Mouse (Mus musculus) stomach, embryonic 14.5 days (tissue): ENCODE measurements at regions not wholly inside any gene's neighbourhood (a gene's known extent, or its start where the extent isn't known, plus 50 kb on each side); places are given as distances from the start of the nearest gene placed in this dataset.

Experiments used
- ATAC-seq: fragments of 200-750 bp; cut with Nextera tagmentation; 2 replicates; pipeline ENCODE4 v1.8.0; 2017; ENCODE audit warnings: low read depth, moderate TSS enrichment; ENCODE audit not compliant: insufficient number of reproducible peaks, insufficient read depth, low FRiP score
- H3K27ac ChIP-seq: fragments of 300-500 bp; sonication (generic); 2 replicates; pipeline ENCODE4 v1.5.1; 2014; ENCODE audit warnings: mild to moderate bottlenecking, low read length, moderate library complexity, mixed read lengths
- H3K27me3 ChIP-seq: fragments of 300-500 bp; sonication (generic); 2 replicates; pipeline ENCODE4 v1.6.1; 2014; ENCODE audit warnings: low read length, control low read depth, mixed read lengths; ENCODE audit not compliant: control insufficient read depth, insufficient read depth
- H3K36me3 ChIP-seq: fragments of 300-500 bp; sonication (generic); 2 replicates; pipeline ENCODE4 v1.6.1; 2014; ENCODE audit warnings: mild to moderate bottlenecking, control low read depth, low read length, moderate library complexity, mixed read lengths; ENCODE audit not compliant: control insufficient read depth, insufficient read depth
- H3K4me1 ChIP-seq: fragments of 300-500 bp; sonication (generic); 2 replicates; pipeline ENCODE4 v1.6.1; 2014; ENCODE audit warnings: low read length, control low read depth, mixed read lengths; ENCODE audit not compliant: control insufficient read depth, insufficient read depth
- H3K4me2 ChIP-seq: fragments of 300-500 bp; sonication (generic); replicated peaks from 2 replicates; pipeline ENCODE4 v1.6.1; 2014; ENCODE audit warnings: low read depth, low read length, control low read depth
- H3K4me3 ChIP-seq: fragments of 300-500 bp; sonication (generic); 2 replicates; pipeline ENCODE4 v1.5.1; 2014; ENCODE audit warnings: low read depth, low read length, control low read depth
- H3K9ac ChIP-seq: fragments of 300-500 bp; sonication (generic); replicated peaks from 2 replicates; pipeline ENCODE4 v1.6.1; 2014; ENCODE audit warnings: low read depth, mild to moderate bottlenecking, control low read depth, low read length, moderate library complexity, mixed read lengths
- H3K9me3 ChIP-seq: fragments of 300-500 bp; sonication (generic); 2 replicates; pipeline ENCODE4 v1.6.1; 2016; ENCODE audit warnings: low read depth, low read length, control low read depth; ENCODE audit not compliant: control insufficient read depth
- WGBS: fragments of 180-500 bp; shearing (Covaris S2); extraction: QIAGEN DNeasy Blood & Tissue Kit; methylation state at CpG from one replicate; pipeline ENCODE4 v1.1.7; 2014; 5-methylcytosine and 5-hydroxymethylcytosine counted together

DNA sequence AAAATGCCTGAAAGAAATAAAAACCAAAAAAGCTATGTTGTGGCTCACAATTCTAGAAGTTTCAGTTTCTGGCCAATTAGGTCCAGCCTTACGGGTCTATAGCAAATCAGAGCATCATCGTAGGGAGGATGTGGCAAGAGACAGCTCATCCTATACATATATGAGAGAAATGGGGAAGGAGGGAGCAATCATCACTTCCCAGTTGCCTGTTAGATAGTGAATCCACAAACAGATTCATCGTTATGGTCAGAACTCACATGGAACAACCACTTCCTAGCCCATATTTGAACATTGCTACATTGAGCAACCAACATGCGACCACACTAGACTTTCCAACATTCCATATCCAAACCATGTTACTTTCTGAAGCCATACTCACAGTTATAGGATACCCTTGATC lies 255.9 kb upstream of the Cpeb2 start:
- H3K36me3 ChIP-seq = no peaks in the 10 kb centered on the region

DNA sequence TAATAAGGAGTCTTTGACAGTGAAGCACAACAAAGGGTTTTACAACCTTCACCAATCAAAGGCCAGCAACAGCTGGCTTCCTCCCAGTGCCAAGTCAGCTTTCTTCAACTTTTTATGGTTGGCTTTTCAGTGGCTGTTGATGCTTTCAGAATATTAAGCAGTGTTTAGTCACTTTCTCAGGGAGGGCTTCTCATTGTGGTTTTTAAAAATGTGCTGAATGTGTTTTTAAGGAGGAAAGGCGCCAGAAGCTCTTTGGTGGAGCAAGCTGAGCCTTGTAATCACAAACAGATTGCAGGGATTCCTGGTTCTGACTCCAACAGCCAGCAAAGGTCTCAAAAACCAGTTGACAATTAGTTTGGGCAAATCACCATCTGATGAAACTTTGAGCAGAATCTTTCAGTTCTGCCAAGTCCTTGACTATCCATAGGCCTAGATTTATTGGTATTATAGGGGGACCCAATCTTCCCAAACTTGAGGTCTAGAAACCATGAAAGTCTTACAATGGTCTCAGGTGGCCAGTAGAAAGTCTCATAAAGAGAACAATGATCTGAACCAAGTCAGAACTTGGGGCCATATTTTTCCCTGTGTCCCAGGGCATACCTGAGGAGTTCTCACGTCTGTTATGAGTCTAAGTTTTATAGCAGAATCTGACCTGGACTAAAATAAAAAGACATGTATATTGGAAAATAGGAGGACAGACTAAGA lies 251.9 kb upstream of the Cpeb2 start:
- H3K9me3 ChIP-seq = no peaks in the 10 kb centered on the region
- H3K4me2 ChIP-seq = no peak overlapping the region
- H3K27me3 ChIP-seq = no peaks in the 10 kb centered on the region
- H3K9ac ChIP-seq = no peak overlapping the region
- ATAC-seq = no peak
- WGBS = 81% methylated on average over 2 of the region's 2 CpGs
- H3K36me3 ChIP-seq = no peaks in the 10 kb centered on the region
- H3K4me3 ChIP-seq = no peak overlapping the region
- no peak overlapping the region for H3K27ac ChIP-seq
- no peaks in the 10 kb centered on the region for H3K4me1 ChIP-seq

More for the DNA sequence above, 255.9 kb upstream of the Cpeb2 start:
- Histone ChIP-seq H3K4me2 (no peak overlapping the region), H3K9ac (no peak overlapping the region), H3K4me3 (no peak overlapping the region), H3K27ac (no peak overlapping the region), H3K9me3 (no peaks in the 10 kb centered on the region), H3K4me1 (no peaks in the 10 kb centered on the region), H3K27me3 (no peaks in the 10 kb centered on the region)
- no peak for ATAC-seq
- 81% methylated on average over 4 of the region's 4 CpGs for WGBS

DNA sequence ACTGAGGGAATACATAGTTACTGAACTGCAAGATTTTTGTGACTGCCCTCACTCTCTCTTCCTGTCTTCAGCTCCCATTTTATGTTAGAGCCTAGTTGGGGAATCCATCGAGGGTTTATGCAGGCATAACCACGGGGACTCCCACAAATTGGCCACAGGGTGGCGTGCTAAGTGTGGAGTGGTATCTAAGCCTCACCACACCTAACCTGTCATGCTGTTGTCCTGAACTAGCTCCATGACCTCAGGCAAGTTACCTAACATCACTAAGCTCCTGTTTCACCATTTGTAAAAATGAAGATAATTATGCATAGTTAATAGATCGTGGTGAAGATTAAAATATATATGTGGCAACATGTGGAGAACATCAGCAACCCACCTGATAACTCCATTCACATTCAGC lies 246.8 kb upstream of the Cpeb2 start:
- H3K9me3 ChIP-seq = no peaks in the 10 kb centered on the region
- H3K27me3 ChIP-seq = no peaks in the 10 kb centered on the region
- H3K36me3 ChIP-seq = no peaks in the 10 kb centered on the region
- H3K27ac ChIP-seq = no peak overlapping the region
- no peak overlapping the region for H3K4me3 ChIP-seq
- H3K4me1 ChIP-seq = no peaks in the 10 kb centered on the region
- WGBS = 74% methylated on average over 4 of the region's 4 CpGs
- no peak overlapping the region for H3K4me2 ChIP-seq
- ATAC-seq = no peak
- H3K9ac ChIP-seq = no peak overlapping the region

DNA sequence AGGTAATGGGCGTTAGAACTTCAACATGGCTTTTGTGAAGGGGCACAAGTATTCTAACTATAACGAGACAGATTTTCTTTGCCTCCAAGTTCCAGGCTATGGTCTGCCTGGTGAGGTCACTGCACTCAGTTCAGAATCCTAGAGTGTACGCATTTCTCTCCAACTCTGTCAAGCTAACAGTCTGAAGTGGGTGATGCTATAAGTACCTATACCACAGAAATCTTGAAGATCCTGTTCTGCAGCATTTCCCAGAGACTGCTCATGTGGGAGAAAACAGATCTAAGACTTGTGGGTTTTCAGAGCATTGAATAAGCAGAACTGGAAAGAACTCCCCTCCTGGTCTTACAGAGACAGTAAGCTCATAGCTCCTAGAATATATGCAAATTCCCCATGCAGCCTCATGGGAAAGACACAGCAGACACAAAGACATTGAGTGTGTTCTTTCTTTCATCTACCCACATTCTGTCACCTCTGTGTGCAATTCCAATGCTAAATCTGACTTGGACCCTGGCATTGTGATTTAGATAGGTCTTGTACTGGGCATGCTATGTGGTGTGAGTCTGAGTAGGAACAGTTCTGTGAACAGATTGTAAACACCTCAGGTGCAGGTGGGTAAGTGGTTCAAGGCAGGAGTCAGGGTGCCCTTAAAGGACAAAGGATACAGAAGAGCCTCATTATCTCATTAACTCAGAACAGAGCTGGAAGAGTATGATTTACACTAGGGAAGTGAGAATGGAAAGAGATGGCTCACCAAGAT lies 245.1 kb upstream of the Cpeb2 start:
- Histone ChIP-seq H3K36me3 (no peaks in the 10 kb centered on the region), H3K4me2 (no peak overlapping the region), H3K9me3 (no peaks in the 10 kb centered on the region), H3K27ac (no peak overlapping the region), H3K9ac (no peak overlapping the region), H3K4me1 (no peaks in the 10 kb centered on the region), H3K4me3 (no peak overlapping the region), H3K27me3 (no peaks in the 10 kb centered on the region)
- no peak for ATAC-seq
- WGBS = 78% methylated on average over 3 of the region's 3 CpGs

DNA sequence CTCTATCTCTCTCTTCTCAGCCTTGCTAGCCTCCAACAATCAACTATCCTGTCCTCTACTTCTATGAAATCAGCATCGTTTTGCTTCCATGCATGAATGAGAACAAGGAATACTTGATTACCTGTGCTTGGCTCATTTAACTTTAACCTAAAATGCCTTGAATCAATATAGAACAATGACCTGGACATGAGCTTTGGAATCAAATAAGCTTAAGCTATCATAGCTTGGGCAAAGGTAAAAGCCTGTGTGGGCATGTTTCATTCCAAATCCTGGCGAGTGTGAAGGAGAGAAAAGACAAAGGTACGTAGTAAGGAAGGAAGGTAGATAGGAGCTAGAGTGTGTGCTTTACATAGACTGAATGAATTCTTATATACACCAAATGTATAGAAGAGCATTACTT lies 243.7 kb upstream of the Cpeb2 start:
- no peak for ATAC-seq
- H3K9me3 ChIP-seq = no peaks in the 10 kb centered on the region
- no peak overlapping the region for H3K4me3 ChIP-seq
- H3K9ac ChIP-seq = no peak overlapping the region
- no peaks in the 10 kb centered on the region for H3K4me1 ChIP-seq
- no peaks in the 10 kb centered on the region for H3K27me3 ChIP-seq
- H3K36me3 ChIP-seq = no peaks in the 10 kb centered on the region
- 79% methylated on average over 3 of the region's 3 CpGs for WGBS
- no peak overlapping the region for H3K27ac ChIP-seq
- no peak overlapping the region for H3K4me2 ChIP-seq

DNA sequence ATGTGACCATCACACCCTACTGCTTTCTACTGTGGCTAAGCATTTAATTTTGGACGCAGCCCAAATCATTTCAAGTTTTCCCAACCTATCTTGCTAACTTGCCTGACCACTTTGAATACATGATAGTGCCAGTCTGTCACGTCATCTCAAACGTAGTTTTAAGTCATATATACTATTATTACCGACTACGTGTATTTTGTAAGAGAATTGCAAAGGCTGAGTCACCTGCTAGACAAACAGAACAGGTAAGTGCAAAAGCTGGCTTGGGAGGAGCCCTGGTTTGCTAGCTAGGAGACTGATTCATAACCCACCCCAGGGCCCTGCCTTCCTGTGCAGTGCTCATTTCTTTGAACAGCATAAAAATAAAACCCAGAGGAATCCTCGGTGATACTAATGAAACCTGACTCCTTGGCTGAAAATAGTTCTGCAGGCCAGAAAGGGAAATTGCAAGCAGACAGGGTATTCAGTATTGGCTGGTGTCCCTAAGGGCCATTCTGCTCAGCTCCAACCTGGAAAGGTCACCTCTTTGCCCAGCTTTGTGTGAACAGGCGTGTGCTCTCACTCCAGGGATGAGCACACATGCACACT lies 208.9 kb upstream of the Cpeb2 start:
- Histone ChIP-seq H3K9ac (no peak overlapping the region), H3K4me1 (no peaks in the 10 kb centered on the region), H3K4me2 (no peak overlapping the region), H3K36me3 (no peaks in the 10 kb centered on the region), H3K9me3 (no peaks in the 10 kb centered on the region), H3K27me3 (no peaks in the 10 kb centered on the region), H3K27ac (peak overlapping the region; percentile 71), H3K4me3 (no peak overlapping the region)
- WGBS = 60% methylated on average over 7 of the region's 7 CpGs
- peak; percentile 84 for ATAC-seq

DNA sequence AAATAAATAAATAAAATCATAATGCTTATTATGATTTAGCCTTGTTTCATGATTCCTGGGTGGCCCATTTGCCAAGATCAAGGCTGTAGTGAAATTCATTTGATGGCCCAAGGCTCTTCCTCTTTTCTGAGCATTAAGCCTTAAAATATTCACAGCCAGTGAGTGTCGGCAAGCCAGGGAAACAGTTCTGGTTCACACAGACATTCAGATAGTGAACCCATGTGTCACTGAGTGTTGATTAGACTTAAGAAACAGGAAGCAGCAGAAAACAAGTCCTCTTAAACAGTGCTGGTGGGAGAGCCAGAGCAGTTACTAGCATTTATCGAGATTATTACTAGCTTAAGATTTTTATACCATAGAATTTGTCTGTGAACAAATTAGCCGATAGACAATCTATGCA lies 201.7 kb upstream of the Cpeb2 start:
- Histone ChIP-seq H3K4me3 (no peak overlapping the region), H3K36me3 (no peaks in the 10 kb centered on the region), H3K4me1 (no peaks in the 10 kb centered on the region), H3K9me3 (no peaks in the 10 kb centered on the region), H3K4me2 (no peak overlapping the region), H3K9ac (no peak overlapping the region), H3K27ac (no peak overlapping the region), H3K27me3 (no peaks in the 10 kb centered on the region)
- no peak for ATAC-seq
- WGBS = 83% methylated on average over 3 of the region's 3 CpGs

DNA sequence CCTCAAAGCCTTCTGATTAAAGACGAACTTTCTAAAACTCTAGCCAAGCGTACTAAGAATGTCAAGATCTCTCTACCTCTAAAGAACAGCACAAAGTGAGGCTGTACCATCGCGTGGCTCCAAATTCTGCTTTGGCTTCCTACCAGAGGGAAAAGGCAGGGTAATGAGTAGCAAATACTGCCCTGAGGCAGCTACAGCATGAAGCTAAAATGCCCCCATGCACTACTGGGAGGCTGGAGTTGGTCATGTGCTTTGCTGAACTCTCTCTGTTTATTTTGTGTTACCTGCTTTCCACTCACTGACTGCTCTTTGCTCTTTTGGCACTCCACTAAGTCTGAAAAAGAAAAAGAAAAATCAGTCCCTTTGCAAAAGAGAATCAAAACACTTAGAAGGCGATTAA lies 201.1 kb upstream of the Cpeb2 start:
- Histone ChIP-seq H3K9ac (no peak overlapping the region), H3K9me3 (no peaks in the 10 kb centered on the region), H3K36me3 (no peaks in the 10 kb centered on the region), H3K27me3 (no peaks in the 10 kb centered on the region), H3K4me3 (no peak overlapping the region), H3K4me1 (no peaks in the 10 kb centered on the region), H3K27ac (no peak overlapping the region), H3K4me2 (no peak overlapping the region)
- 78% methylated on average over 5 of the region's 5 CpGs for WGBS
- ATAC-seq = no peak
